Mouse (Mus musculus): ENCODE results near the gene Zfp932.
A peak's percentile ranks its signal among the peaks of the same experiment; 100 is the strongest.
"Not testable (repeated sequence)": the region's sequence is repeated elsewhere in the genome, so short reads cannot be mapped to it uniquely, and the experiment has no call there.

The Zfp932 gene

GRCm38 (mm10) chr5:109996026-109996937, at the start of gene Zfp932:
Gene Zfp932 (plus strand): TSS chr5:109996521.
- peak; percentile 86 to 89 for DNase-seq (ENCODE audit: low spot score in 2 of 2)

GRCm38 (mm10) chr5:109950281-109950680, 46.0 kb upstream of the Zfp932 start:
- DNase-seq (ENCODE audit: low spot score in 2 of 2): no peak

GRCm38 (mm10) chr5:109980743-109981142, 15.6 kb upstream of the Zfp932 start:
- not testable (repeated sequence) for DNase-seq (ENCODE audit: low spot score in 2 of 2)

GRCm38 (mm10) chr5:109995461-109995860, 860 bp upstream of the Zfp932 start:
- not testable (repeated sequence) for DNase-seq (ENCODE audit: low spot score in 2 of 2)

- not testable (repeated sequence) for DNase-seq (ENCODE audit: low spot score in 2 of 2)
Observed at GRCm38 (mm10) chr5:110015775-110016174, 19.5 kb downstream of the Zfp932 start.

- no peak for DNase-seq (ENCODE audit: low spot score in 2 of 2)
Observed at GRCm38 (mm10) chr5:110023273-110023672, 27.0 kb downstream of the Zfp932 start.

GRCm38 (mm10) chr5:110023694-110024427, 27.5 kb downstream of the Zfp932 start:
- peak in 1 of 2 experiments; percentile 3 for DNase-seq (ENCODE audit: low spot score in 2 of 2)

- DNase-seq (ENCODE audit: low spot score in 2 of 2): peak; percentile 90 to 94
Observed at GRCm38 (mm10) chr5:110057637-110058408, 61.5 kb downstream of the Zfp932 start.

Measured in heart, adult 9 months (tissue).